Mouse (Mus musculus): ENCODE measurements around the gene Dgkq. TPM values are rescaled to one million over a fixed set of nuclear protein-coding genes. Genes with fewer than 3 reads are reported as not detected.

The Dgkq gene
- polyA plus RNA-seq, 1 experiment from 2014 or later, result 10.7 TPM

DNA sequence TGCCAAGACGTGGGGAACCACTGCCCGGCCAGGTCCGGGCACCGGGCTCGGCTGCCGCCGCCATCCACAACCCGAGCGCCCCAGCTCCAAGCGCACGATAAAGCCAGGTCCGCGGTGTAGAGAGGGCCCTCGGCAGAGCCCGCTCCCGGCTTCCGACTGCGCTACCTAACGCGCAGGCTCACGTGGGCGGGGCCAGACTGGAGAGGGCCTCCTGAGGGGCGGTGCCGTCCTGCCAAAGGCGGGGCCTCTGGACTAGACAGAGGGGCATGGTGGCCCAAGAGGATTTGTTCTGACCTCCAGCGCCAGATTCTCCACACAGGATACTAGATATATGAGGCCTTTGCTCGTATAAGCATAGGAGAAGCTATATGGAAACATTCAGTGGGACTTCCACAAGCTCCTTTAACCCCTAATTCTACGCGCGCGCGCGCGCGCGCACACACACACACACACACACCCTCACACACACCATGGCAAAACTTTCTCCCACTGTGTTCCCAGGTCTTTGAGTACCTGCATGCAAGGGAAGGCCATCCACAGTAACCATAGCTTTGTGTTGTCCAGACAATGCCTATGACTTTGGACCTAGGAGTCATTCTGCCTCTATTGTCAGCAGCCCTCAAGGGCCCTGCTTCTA is 8.7 kb downstream of the Dgkq start:
- H3K4me1 ChIP-seq (ENCODE audit: control insufficient read depth, insufficient read depth, low read length), result peaks cover 11% of the 10 kb centered on the region
- peak; percentile 99 for ATAC-seq (ENCODE audit: insufficient read depth, low FRiP score)
- no peaks in the 10 kb centered on the region for H3K9me3 ChIP-seq (replicated peaks; ENCODE audit: control insufficient read depth, low read length)
- peak overlapping the region; percentile 92 for H3K9ac ChIP-seq (ENCODE audit: low read length)
- peak overlapping the region; percentile 81 for H3K4me3 ChIP-seq (replicated peaks; ENCODE audit: low read length)
- H3K36me3 ChIP-seq (ENCODE audit: control insufficient read depth, insufficient read depth, low read length), result no peaks in the 10 kb centered on the region
- WGBS, result 11% methylated on average over 36 of the region's 36 CpGs
- H3K27me3 ChIP-seq (ENCODE audit: control insufficient read depth, insufficient read depth, low read length), result no peaks in the 10 kb centered on the region
- H3K4me2 ChIP-seq (ENCODE audit: low read depth, low read length), result peak overlapping the region; percentile 83
- no peak overlapping the region for H3K27ac ChIP-seq (ENCODE audit: low read length)

DNA sequence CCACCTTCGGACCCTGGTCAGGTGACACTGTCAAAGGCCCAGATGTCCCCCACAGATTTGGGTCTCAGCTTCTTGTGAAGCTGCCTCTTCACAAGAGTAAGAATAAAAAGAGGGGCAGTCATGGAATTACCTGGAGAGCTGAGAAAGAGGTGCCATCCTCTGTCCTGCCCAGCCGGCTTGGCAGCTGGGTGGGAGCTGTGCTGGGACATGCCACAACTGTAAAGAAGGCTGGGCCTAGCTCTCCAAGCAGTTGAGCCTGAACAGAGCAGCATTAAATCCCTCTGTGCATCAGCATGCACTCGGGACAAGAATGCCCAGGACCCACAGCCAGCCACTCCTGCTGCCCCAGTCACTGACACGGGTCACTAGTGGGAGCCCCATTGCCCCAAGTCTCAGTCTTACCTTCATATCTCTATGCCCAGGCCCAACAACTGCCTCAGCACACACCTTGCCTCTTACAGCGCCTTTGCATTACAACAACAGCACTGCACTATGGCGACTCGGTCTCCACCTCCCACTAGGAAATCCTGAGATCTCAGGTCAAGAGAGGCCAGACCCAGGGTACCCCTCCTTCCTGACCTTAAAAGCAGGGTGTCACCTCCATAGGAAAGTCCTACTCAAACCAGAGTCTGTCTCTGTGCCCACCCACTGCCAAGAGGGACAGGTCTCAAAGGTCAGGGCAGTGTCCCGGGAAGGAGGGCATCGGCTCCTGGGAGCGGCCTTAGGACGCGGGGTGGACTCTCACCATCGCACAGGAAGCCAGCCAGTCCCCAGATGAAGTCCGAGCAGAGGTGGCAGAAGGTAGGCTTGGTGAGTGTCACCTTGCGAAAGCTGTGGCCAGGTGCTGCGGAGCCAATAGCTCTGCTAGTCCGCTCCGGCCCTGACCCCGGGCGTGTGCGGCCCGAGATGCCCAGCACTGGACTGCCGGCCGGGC is 9.5 kb downstream of the Dgkq start, which contains the start of gene Idua:
Gene Idua (plus strand): TSS at position 634 of the 934 bp plus-strand sequence.
- H3K36me3 ChIP-seq (ENCODE audit: control insufficient read depth, insufficient read depth, low read length), result no peaks in the 10 kb centered on the region
- peak; percentile 52; the same call in 1 of the 2 replicates for ATAC-seq (ENCODE audit: insufficient read depth, low FRiP score)
- peaks cover 11% of the 10 kb centered on the region for H3K4me1 ChIP-seq (ENCODE audit: control insufficient read depth, insufficient read depth, low read length)
- no peak within 1 kb of the TSS for H3K27ac ChIP-seq (ENCODE audit: low read length)
- 9% methylated on average over 24 of the region's 24 CpGs for WGBS
- peak within 1 kb of the TSS; percentile 81 for H3K4me3 ChIP-seq (replicated peaks; ENCODE audit: low read length)
- peak within 1 kb of the TSS; percentile 92 for H3K9ac ChIP-seq (ENCODE audit: low read length)
- no peaks in the 10 kb centered on the region for H3K9me3 ChIP-seq (replicated peaks; ENCODE audit: control insufficient read depth, low read length)
- peak within 1 kb of the TSS; percentile 83 for H3K4me2 ChIP-seq (ENCODE audit: low read depth, low read length)
- no peaks in the 10 kb centered on the region for H3K27me3 ChIP-seq (ENCODE audit: control insufficient read depth, insufficient read depth, low read length)

DNA sequence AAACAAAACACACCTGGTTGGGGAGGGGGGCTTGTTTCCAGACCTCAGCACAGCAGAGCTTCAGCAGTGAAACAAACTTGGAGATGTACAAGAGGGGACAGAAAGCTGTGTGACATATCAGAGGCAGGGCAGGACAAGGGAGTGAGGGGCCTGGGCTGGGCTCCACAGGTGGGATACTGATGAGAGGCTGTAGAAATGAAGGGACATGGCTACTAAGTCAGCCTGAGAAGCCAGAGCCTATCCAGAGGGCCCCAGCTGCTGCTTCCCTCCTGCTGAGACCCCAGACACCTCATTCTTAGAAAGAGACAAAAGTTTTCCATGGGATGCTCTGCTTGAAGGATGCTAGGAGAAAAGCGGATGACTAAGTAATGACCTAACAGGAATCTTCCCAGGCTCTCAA is 10.9 kb downstream of the Dgkq start:
- 86% methylated on average over 1 of the region's 1 CpGs for WGBS
- no peak overlapping the region for H3K4me3 ChIP-seq (replicated peaks; ENCODE audit: low read length)
- no peak overlapping the region for H3K4me2 ChIP-seq (ENCODE audit: low read depth, low read length)
- no peaks in the 10 kb centered on the region for H3K27me3 ChIP-seq (ENCODE audit: control insufficient read depth, insufficient read depth, low read length)
- no peaks in the 10 kb centered on the region for H3K9me3 ChIP-seq (replicated peaks; ENCODE audit: control insufficient read depth, low read length)
- peaks cover 3% of the 10 kb centered on the region; the same call in 1 of the 2 replicates for H3K36me3 ChIP-seq (ENCODE audit: control insufficient read depth, insufficient read depth, low read length)
- no peak overlapping the region for H3K27ac ChIP-seq (ENCODE audit: low read length)
- no peak overlapping the region for H3K9ac ChIP-seq (ENCODE audit: low read length)
- ATAC-seq (ENCODE audit: insufficient read depth, low FRiP score), result no peak
- H3K4me1 ChIP-seq (ENCODE audit: control insufficient read depth, insufficient read depth, low read length), result peaks cover 11% of the 10 kb centered on the region

DNA sequence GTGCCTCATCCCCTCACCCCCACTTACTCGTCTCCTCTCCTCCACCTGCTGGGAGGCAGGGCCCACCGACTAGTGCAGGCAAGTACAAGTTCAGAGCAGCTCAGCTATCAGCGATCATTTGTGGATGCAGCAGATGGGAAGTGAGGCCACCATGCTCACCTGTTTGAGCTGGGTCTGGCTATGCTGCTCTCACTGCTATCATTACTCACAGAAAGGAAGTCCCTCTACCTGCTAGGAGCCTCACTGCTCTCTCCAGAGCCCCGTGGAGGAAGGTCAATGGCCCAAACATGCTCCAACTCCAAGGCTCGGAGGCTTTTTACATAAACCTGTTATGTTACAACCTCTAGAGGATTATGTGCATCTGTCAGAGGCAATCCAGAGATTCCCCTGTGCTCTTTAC is 12.1 kb downstream of the Dgkq start:
- Histone ChIP-seq H3K4me2 (ENCODE audit: low read depth, low read length) (no peak overlapping the region), H3K9me3 (replicated peaks; ENCODE audit: control insufficient read depth, low read length) (no peaks in the 10 kb centered on the region), H3K27ac (ENCODE audit: low read length) (no peak overlapping the region), H3K36me3 (ENCODE audit: control insufficient read depth, insufficient read depth, low read length) (peaks cover 3% of the 10 kb centered on the region; the same call in 1 of the 2 replicates), H3K9ac (ENCODE audit: low read length) (no peak overlapping the region), H3K4me3 (replicated peaks; ENCODE audit: low read length) (no peak overlapping the region), H3K27me3 (ENCODE audit: control insufficient read depth, insufficient read depth, low read length) (no peaks in the 10 kb centered on the region), H3K4me1 (ENCODE audit: control insufficient read depth, insufficient read depth, low read length) (peaks cover 11% of the 10 kb centered on the region)
- WGBS, result 74% methylated on average over 5 of the region's 5 CpGs
- ATAC-seq (ENCODE audit: insufficient read depth, low FRiP score), result no peak

DNA sequence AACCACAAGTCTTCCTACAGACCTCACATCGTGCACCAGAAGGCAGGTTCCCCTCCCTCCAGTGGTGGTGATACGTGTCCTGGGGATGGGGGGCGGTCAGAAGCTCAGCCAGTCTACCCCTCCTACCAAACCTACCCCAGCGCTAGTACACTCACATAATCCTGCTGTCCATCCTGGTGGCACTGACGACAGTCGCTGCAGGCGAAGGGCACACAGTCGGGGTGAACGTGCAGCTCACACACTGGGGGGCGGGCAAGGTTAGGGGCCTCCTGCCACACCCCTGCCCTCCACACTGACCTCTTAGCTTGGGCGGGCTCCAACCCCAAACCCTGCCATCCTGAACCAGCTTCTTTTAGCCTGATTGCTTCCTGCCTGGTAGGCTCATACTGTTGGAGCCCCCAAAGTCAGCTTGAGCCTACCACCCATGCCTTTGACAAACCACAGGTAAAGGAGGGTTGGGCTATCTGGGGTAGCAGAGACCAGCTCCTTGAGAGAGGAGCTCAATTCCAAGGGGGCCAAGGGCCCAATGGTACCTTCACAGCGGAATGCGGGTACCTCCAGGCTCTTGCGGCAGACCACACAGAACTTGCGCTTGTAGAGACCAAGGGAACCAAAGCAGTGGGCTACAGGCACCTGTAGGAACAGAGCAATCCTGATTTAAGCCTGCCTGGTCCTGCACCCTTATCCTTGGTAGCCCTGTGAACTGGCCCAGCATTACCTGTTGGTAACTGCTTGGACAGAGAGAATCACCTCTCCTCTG is 13.4 kb downstream of the Dgkq start:
- Histone ChIP-seq H3K4me3 (replicated peaks; ENCODE audit: low read length) (no peak overlapping the region), H3K9ac (ENCODE audit: low read length) (no peak overlapping the region), H3K36me3 (ENCODE audit: control insufficient read depth, insufficient read depth, low read length) (peaks cover 3% of the 10 kb centered on the region; the same call in 1 of the 2 replicates), H3K9me3 (replicated peaks; ENCODE audit: control insufficient read depth, low read length) (no peaks in the 10 kb centered on the region), H3K27me3 (ENCODE audit: control insufficient read depth, insufficient read depth, low read length) (no peaks in the 10 kb centered on the region), H3K4me1 (ENCODE audit: control insufficient read depth, insufficient read depth, low read length) (peaks cover 11% of the 10 kb centered on the region), H3K4me2 (ENCODE audit: low read depth, low read length) (no peak overlapping the region), H3K27ac (ENCODE audit: low read length) (no peak overlapping the region)
- ATAC-seq (ENCODE audit: insufficient read depth, low FRiP score), result no peak
- WGBS, result 90% methylated on average over 15 of the region's 15 CpGs

DNA sequence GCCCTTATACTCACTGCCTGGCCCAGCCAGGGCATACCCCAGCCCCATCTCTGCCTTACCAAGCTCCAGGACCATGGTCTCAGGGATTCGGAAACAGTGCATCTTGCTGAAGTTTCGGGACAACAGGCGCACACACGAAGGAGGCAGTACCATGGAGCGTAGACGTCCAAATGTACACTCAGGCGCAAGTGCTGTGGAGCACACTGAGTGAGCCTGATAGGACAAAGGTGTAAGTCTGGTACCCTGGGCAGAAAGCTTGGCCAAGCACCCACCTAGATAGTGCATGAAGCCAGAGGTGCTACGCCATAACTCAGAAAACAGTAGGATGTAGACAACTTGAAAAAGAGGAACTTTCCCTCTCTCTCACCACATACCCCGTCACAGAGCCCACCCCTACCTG is 14.1 kb downstream of the Dgkq start:
- H3K9ac ChIP-seq (ENCODE audit: low read length), result no peak overlapping the region
- H3K27ac ChIP-seq (ENCODE audit: low read length), result no peak overlapping the region
- H3K9me3 ChIP-seq (replicated peaks; ENCODE audit: control insufficient read depth, low read length), result no peaks in the 10 kb centered on the region
- peaks cover 3% of the 10 kb centered on the region for H3K36me3 ChIP-seq (ENCODE audit: control insufficient read depth, insufficient read depth, low read length)
- no peak overlapping the region for H3K4me3 ChIP-seq (replicated peaks; ENCODE audit: low read length)
- H3K4me2 ChIP-seq (ENCODE audit: low read depth, low read length), result no peak overlapping the region
- H3K4me1 ChIP-seq (ENCODE audit: control insufficient read depth, insufficient read depth, low read length), result peaks cover 11% of the 10 kb centered on the region
- WGBS, result 92% methylated on average over 9 of the region's 9 CpGs
- no peak for ATAC-seq (ENCODE audit: insufficient read depth, low FRiP score)
- no peaks in the 10 kb centered on the region for H3K27me3 ChIP-seq (ENCODE audit: control insufficient read depth, insufficient read depth, low read length)

DNA sequence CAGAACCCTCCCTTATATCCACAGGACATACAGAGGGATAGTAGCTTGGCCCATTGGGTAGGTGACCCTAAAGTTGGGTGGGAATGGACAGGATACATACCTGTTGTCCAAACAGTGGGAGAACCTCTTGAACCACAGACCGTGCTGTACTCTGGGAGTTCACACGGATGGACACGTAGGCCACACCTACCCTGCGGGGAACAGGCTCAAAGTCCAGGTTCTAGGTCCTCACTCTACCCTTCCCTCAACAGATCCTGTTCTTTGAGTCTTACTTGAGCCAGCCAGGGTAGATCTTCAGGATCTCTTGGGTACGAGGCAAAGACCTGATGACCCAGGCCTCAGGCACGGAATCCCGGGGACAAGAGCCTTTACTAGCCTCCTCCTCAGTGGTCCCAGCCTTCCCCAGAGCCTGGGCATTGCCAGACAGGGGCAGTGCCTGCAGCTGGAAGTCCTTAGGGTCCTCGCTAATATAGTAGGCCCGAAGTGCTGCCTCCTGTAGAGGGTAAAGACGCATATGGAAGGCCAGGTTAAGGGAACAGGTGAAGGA is 15.0 kb downstream of the Dgkq start:
- H3K4me3 ChIP-seq (replicated peaks; ENCODE audit: low read length), result no peak overlapping the region
- H3K27ac ChIP-seq (ENCODE audit: low read length), result no peak overlapping the region
- peaks cover 7% of the 10 kb centered on the region for H3K4me1 ChIP-seq (ENCODE audit: control insufficient read depth, insufficient read depth, low read length)
- ATAC-seq (ENCODE audit: insufficient read depth, low FRiP score), result no peak
- H3K9ac ChIP-seq (ENCODE audit: low read length), result no peak overlapping the region
- H3K9me3 ChIP-seq (replicated peaks; ENCODE audit: control insufficient read depth, low read length), result no peaks in the 10 kb centered on the region
- no peaks in the 10 kb centered on the region for H3K27me3 ChIP-seq (ENCODE audit: control insufficient read depth, insufficient read depth, low read length)
- H3K36me3 ChIP-seq (ENCODE audit: control insufficient read depth, insufficient read depth, low read length), result peaks cover 3% of the 10 kb centered on the region
- H3K4me2 ChIP-seq (ENCODE audit: low read depth, low read length), result no peak overlapping the region
- WGBS, result 92% methylated on average over 10 of the region's 10 CpGs

DNA sequence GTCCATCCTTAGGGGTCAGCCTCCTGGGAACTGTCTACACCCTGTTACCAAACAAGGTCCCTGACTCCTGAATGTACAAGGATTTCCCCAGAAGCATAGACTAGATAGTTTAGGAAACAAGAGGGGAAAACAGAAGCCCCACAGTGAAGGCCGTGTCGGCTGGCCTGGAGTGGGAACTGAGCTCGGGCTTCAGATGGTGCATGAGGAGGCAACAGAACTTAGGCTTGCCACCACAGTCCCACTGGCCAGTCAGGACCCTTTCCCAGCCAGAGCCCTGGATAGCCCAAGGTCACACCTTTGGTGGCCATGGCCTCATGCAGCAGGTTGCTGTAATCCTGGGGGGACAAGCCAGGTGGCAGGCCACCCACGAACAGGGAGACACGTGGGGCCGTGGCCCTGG is 16.1 kb downstream of the Dgkq start:
- peaks cover 3% of the 10 kb centered on the region for H3K36me3 ChIP-seq (ENCODE audit: control insufficient read depth, insufficient read depth, low read length)
- no peaks in the 10 kb centered on the region for H3K9me3 ChIP-seq (replicated peaks; ENCODE audit: control insufficient read depth, low read length)
- H3K27ac ChIP-seq (ENCODE audit: low read length), result no peak overlapping the region
- no peak overlapping the region for H3K9ac ChIP-seq (ENCODE audit: low read length)
- WGBS, result 85% methylated on average over 6 of the region's 6 CpGs
- no peak overlapping the region for H3K4me2 ChIP-seq (ENCODE audit: low read depth, low read length)
- H3K4me1 ChIP-seq (ENCODE audit: control insufficient read depth, insufficient read depth, low read length), result no peaks in the 10 kb centered on the region
- H3K4me3 ChIP-seq (replicated peaks; ENCODE audit: low read length), result no peak overlapping the region
- H3K27me3 ChIP-seq (ENCODE audit: control insufficient read depth, insufficient read depth, low read length), result no peaks in the 10 kb centered on the region
- ATAC-seq (ENCODE audit: insufficient read depth, low FRiP score), result no peak
